In genomic region chr6:122291735-122292134, GRCm38 (mm10) we compare ENCODE assay signal across 26 mouse cellular contexts. TPM values are rescaled to one million over a fixed set of nuclear protein-coding genes. Genes with fewer than 3 reads are reported as not detected.
DNase-seq lines count a peak whose midpoint lies in the region; ATAC-seq lines count a peak whose summit lies in the region.
"Had no signal": no experiment of that assay in that cellular context is flagged by ENCODE, and none has a peak within 500 bp of the region (broad histone marks: within the 10 kb centered on the region; RNA-seq: fewer than 3 reads in every experiment).

No protein-coding gene starts in this region.

- WGBS in limb, embryonic 10.5 days, result 86% methylated on average over 3 of the region's 3 CpGs

- H3K36me3 ChIP-seq in limb, embryonic 10.5 days, result no peaks in the 10 kb centered on the region
- H3K36me3 ChIP-seq: forebrain, embryonic 15.5 days; heart, embryonic 13.5 days; hindbrain, embryonic 15.5 days; liver, embryonic 13.5 days; midbrain, embryonic 15.5 days had no signal

- ATAC-seq in activated CD4-positive, CD25-positive, alpha-beta regulatory T cell, adult 4 months, result peak; percentile 68
- ATAC-seq: forebrain, embryonic 15.5 days; intestine, postnatal 0 days; midbrain, embryonic 15.5 days had no signal

- peak; percentile 44 for DNase-seq in 416B (ENCODE audit: low read depth)
- DNase-seq in CD4-positive, CD25-positive, alpha-beta regulatory T cell, adult 2 months (ENCODE audit: low read depth, low spot score), result peak; percentile 71
- DNase-seq in limb, embryonic 10.5 days (ENCODE audit: low spot score), result no peak
- DNase-seq in frontal cortex, postnatal 25 days (ENCODE audit: low spot score in 2 of 2), result no peak
- no peak for DNase-seq in layer of hippocampus, postnatal 10 days (ENCODE audit: low spot score in 2 of 2)
- DNase-seq in heart, postnatal 4 days, result no peak
- DNase-seq in kidney, postnatal 36 days, result no peak
- DNase-seq: adrenal gland, postnatal 14 days; cerebellum, adult 2 months; cerebellum, postnatal 36 days; gastrocnemius, postnatal 25 days; heart, adult 2 months; heart, postnatal 14 days; liver, embryonic 13.5 days; lung, adult 2 months; lung, postnatal 14 days had no signal

- no peaks in the 10 kb centered on the region for H3K9me3 ChIP-seq in limb, embryonic 10.5 days (replicated peaks)
- H3K9me3 ChIP-seq: forebrain, embryonic 15.5 days; heart, embryonic 13.5 days; hindbrain, embryonic 15.5 days; liver, embryonic 13.5 days; midbrain, embryonic 15.5 days had no signal

- H3K4me3 ChIP-seq in limb, embryonic 10.5 days, result no peak overlapping the region
- H3K4me3 ChIP-seq: forebrain, embryonic 15.5 days; heart, adult 2 months; heart, embryonic 13.5 days; hindbrain, embryonic 15.5 days; liver, embryonic 13.5 days; midbrain, embryonic 15.5 days had no signal

- peaks cover 33% of the 10 kb centered on the region for H3K4me1 ChIP-seq in limb, embryonic 10.5 days
- H3K4me1 ChIP-seq: liver, embryonic 13.5 days had no signal

- H3K27ac ChIP-seq in limb, embryonic 10.5 days, result peak overlapping the region; percentile 66; the same call in 1 of the 2 replicates
- H3K27ac ChIP-seq: forebrain, embryonic 15.5 days; heart, adult 2 months; heart, embryonic 13.5 days; hindbrain, embryonic 15.5 days; liver, embryonic 13.5 days; midbrain, embryonic 15.5 days had no signal

- no peaks in the 10 kb centered on the region for H3K27me3 ChIP-seq in limb, embryonic 10.5 days (ENCODE audit: low read depth, poor library complexity, severe bottlenecking)
- H3K27me3 ChIP-seq: forebrain, embryonic 15.5 days; hindbrain, embryonic 15.5 days; liver, embryonic 13.5 days; midbrain, embryonic 15.5 days had no signal

RNA-seq across cellular contexts. Expression of gene Klrg1, which starts 9.1 kb away (rescaled TPM):
- polyA plus RNA-seq in activated CD4-positive, CD25-positive, alpha-beta regulatory T cell, adult 4 months (2017; shearing (Covaris generic)), result 10 to 100 TPM; 32.4 to 41.6 TPM
- 0.20 TPM in 1 of 2 replicates, not detected in the other for polyA plus RNA-seq in limb, embryonic 10.5 days (2016; fragmentation: Nextera tagmentation; extraction: Ambion mirVana)
- 1 to 10 TPM in 1 of 2 experiments, under 1 TPM in 1; 0.59 to 1.2 TPM for total RNA-seq in layer of hippocampus, postnatal 10 days (2021)
- total RNA-seq in heart, postnatal 4 days (2021), result not detected
- total RNA-seq: adrenal gland, postnatal 14 days; ES-E14; gastrocnemius, postnatal 25 days; heart, adult 2 months; heart, postnatal 14 days had no signal
- polyA plus RNA-seq: C2C12; heart, embryonic 13.5 days; kidney, embryonic 14.5 days; liver, embryonic 13.5 days; stomach, embryonic 14.5 days had no signal

RNA-seq across cellular contexts. Expression of gene M6pr, which starts 16.8 kb away (rescaled TPM):
- polyA plus RNA-seq in activated CD4-positive, CD25-positive, alpha-beta regulatory T cell, adult 4 months (2017; shearing (Covaris generic)), result 100 to 1,000 TPM; 227 to 271 TPM
- 85.7 and 97.8 TPM in 2 replicates for polyA plus RNA-seq in limb, embryonic 10.5 days (2016; fragmentation: Nextera tagmentation; extraction: Ambion mirVana)
- total RNA-seq in layer of hippocampus, postnatal 10 days (2021), result 10 to 100 TPM; 46.4 to 47.0 TPM
- 10 to 100 TPM; 53.4 to 54.6 TPM for total RNA-seq in heart, postnatal 4 days (2021)

RNA-seq across cellular contexts. Expression of gene Phc1, which starts 48.6 kb away (rescaled TPM):
- polyA plus RNA-seq in activated CD4-positive, CD25-positive, alpha-beta regulatory T cell, adult 4 months (2017; shearing (Covaris generic)), result 1 to 10 TPM; 4.9 to 7.7 TPM
- 33.6 and 37.4 TPM in 2 replicates for polyA plus RNA-seq in limb, embryonic 10.5 days (2016; fragmentation: Nextera tagmentation; extraction: Ambion mirVana)
- 10 to 100 TPM; 64.2 to 66.0 TPM for total RNA-seq in layer of hippocampus, postnatal 10 days (2021)
- 10 to 100 TPM; 32.6 to 36.5 TPM for total RNA-seq in heart, postnatal 4 days (2021)

Comparison
In these comparisons a context has a peak if more than half of its experiments do, and no peak if none do; other contexts are left out.
1. DNase-seq: peak in 416B (single experiment) and CD4-positive, CD25-positive, alpha-beta regulatory T cell, adult 2 months (single experiment); none in limb, embryonic 10.5 days (single experiment), frontal cortex, postnatal 25 days (0 of 2), layer of hippocampus, postnatal 10 days (0 of 2), heart, postnatal 4 days (single experiment) and kidney, postnatal 36 days (0 of 2).